Mouse (Mus musculus) ES-E14 (cell line): Measurements from ENCODE around the gene Zmynd10. TPM values are rescaled to one million over a fixed set of nuclear protein-coding genes. Genes with fewer than 3 reads are reported as not detected.

ENCODE experiments used
- DNase-seq: peaks from one replicate; pipeline ENCODE4 v3.0.0-alpha.2; 2013; ENCODE audit warnings: low read depth, low spot score
- H3K27ac ChIP-seq: 2 replicates; pipeline ENCODE4 v1.5.1; 2012; ENCODE audit warnings: low read depth, mild to moderate bottlenecking, low read length, moderate library complexity, mixed read lengths; ENCODE audit not compliant: poor library complexity, insufficient read depth, severe bottlenecking
- H3K36me3 ChIP-seq: 2 replicates; pipeline ENCODE4 v1.6.1; 2012; ENCODE audit warnings: mild to moderate bottlenecking, low read length, moderate library complexity, mixed read lengths; ENCODE audit not compliant: control insufficient read depth, poor library complexity, insufficient read depth, severe bottlenecking
- H3K4me1 ChIP-seq, 2 experiments: fragments of 150-350 bp in 1 of 2; sonication (generic) in 1 of 2; 2 replicates each; pipeline ENCODE4 v1.6.1; 2012; ENCODE audit warnings: low read length in 2 of 2, mild to moderate bottlenecking in 1 of 2, mixed read lengths in 1 of 2; ENCODE audit not compliant: control insufficient read depth in 2 of 2, insufficient read depth in 2 of 2, poor library complexity in 1 of 2
- H3K4me3 ChIP-seq, 2 experiments: fragments of 150-350 bp in 1 of 2; sonication (generic) in 1 of 2; 2 replicates each; pipeline ENCODE4 v1.5.1; 2012; ENCODE audit warnings: low read length in 2 of 2, low read depth in 1 of 2, mild to moderate bottlenecking in 1 of 2, mixed read lengths in 1 of 2; ENCODE audit not compliant: insufficient read depth in 1 of 2, poor library complexity in 1 of 2, severe bottlenecking in 1 of 2
- H3K9ac ChIP-seq: 2 replicates; pipeline ENCODE4 v1.6.1; 2012; ENCODE audit warnings: low read depth, mild to moderate bottlenecking, low read length, mixed read lengths; ENCODE audit not compliant: poor library complexity, insufficient read depth, severe bottlenecking
- H3K9me3 ChIP-seq: fragments of 150-350 bp; sonication (generic); 2 replicates; pipeline ENCODE4 v1.6.1; 2012; ENCODE audit warnings: low read depth, mild to moderate bottlenecking, low read length; ENCODE audit not compliant: control insufficient read depth, insufficient read depth
- CHD2 ChIP-seq: IDR thresholded peaks from 2 replicates; pipeline ENCODE4 v1.6.1; 2014; ENCODE audit warnings: mild to moderate bottlenecking, low read depth, low read length, inconsistent platforms
- HCFC1 ChIP-seq: IDR thresholded peaks from 2 replicates; pipeline ENCODE4 v1.6.1; 2012; ENCODE audit warnings: low read length, inconsistent platforms, borderline replicate concordance; ENCODE audit not compliant: insufficient read depth
- MAFK ChIP-seq: IDR thresholded peaks from 2 replicates; pipeline ENCODE4 v1.6.1; 2014; ENCODE audit warnings: mild to moderate bottlenecking, low read depth, low read length, inconsistent platforms; ENCODE audit not compliant: insufficient read depth
- ZC3H11A ChIP-seq: IDR thresholded peaks from 2 replicates; pipeline ENCODE4 v1.6.1; 2012; ENCODE audit warnings: low read depth, mild to moderate bottlenecking, inconsistent platforms, low read length, borderline replicate concordance
- ZNF384 ChIP-seq: IDR thresholded peaks from 2 replicates; pipeline ENCODE4 v1.6.1; 2012; ENCODE audit warnings: low read depth, low read length, inconsistent platforms
- in situ Hi-C, 2 experiments: fragments of 600-800 bp; cut with MboI; formaldehyde crosslinking; loops; one replicate each; pipeline ENCODE4 v1.15.1; 2025; ENCODE audit warnings: low sequenced_read_pairs in 2 of 2, inconsistent platforms in 1 of 2; ENCODE audit not compliant: unreplicated experiment in 2 of 2
- total RNA-seq: library from RNA; depleted of rRNA; stranded (reverse); fragments of 300-350 nt; gene quantifications from 2 replicates; pipeline ENCODE4 v1.2.3, GENCODE M21; 2012

The Zmynd10 gene
- total RNA-seq, 1 experiment: 0.49 TPM

DNA sequence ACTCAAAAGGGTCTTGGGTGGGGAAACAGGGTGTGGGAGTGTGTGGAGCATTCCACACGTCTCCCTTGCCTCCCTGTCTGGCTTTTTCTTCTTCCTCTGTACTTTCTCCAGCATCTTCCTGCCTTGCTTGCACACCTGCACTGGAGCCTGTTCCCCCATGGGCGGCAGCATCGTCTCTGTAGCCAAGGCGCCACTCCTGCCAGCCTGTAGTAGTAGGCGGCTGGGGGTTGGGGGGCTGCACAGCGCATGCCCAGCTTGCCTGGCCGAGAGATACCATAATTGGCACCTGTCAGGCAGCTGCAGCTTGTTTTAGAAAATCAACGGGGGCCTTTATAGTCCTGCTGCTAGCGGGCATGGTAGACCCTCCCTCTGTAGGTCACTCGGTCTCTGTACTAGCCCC, 38.8 kb upstream of the Zmynd10 start:
- in situ Hi-C loops: no loop called here
- no peak for TF ChIP-seq ZC3H11A
- no peak for TF ChIP-seq CHD2
- no peak for TF ChIP-seq HCFC1
- TF ChIP-seq MAFK: no peak
- TF ChIP-seq ZNF384: no peak
- peaks cover 0 to 2% of the 10 kb centered on the region in 2 experiments; a peak in 1 of 4 replicates for H3K4me1 ChIP-seq
- DNase-seq: no peak
- no peak overlapping the region for H3K27ac ChIP-seq
- no peaks in the 10 kb centered on the region for H3K36me3 ChIP-seq
- H3K9ac ChIP-seq: no peak overlapping the region
- no peak overlapping the region for H3K4me3 ChIP-seq
- no peaks in the 10 kb centered on the region for H3K9me3 ChIP-seq

DNA sequence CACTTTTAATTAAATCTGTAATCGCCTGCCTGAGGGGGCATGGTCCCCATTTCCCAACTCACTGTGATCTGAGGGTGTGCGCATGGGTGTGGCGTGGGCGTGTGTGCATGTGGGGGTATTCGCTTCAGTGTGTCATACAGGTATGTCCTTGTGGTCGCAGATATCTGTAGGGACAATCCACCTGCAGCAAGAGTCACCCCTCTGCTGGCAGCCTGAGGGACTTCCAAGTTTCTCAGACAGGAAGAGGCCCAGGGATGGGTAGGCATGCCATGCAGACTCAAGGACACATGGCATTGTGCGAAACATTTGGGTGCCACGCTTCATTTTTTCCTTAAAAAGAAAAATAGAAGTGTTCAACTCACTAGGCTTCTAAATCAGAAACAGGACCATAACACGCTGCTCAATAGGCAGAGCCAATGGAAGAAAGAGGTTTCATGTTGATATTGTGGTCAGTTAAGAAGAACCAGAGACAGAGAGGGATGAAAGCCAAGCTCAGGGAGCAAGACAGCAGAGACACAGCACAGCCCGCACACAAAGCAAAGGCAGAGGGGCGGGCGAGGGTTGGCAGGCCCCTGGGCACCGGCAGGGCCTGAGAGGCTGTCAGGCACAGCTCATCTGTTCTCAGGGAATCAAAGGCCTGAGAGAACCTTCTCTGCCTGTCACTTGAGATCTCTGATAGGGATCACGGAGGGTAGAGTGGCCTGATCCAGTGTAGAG, 36.6 kb upstream of the Zmynd10 start:
- TF ChIP-seq CHD2 (no peak), MAFK (no peak), ZNF384 (no peak), HCFC1 (no peak), ZC3H11A (no peak)
- no peak overlapping the region for H3K9ac ChIP-seq
- no peaks in the 10 kb centered on the region for H3K9me3 ChIP-seq
- no peak overlapping the region for H3K27ac ChIP-seq
- no peak overlapping the region for H3K4me3 ChIP-seq
- DNase-seq: no peak
- in situ Hi-C loops: loop anchor here (5.0 to 10.0 kb wide), 2 partner anchors 146 to 153 kb away; no protein-coding TSS in a partner anchor
- peaks cover 0 to 3% of the 10 kb centered on the region in 2 experiments; a peak in 1 of 4 replicates for H3K4me1 ChIP-seq
- no peaks in the 10 kb centered on the region for H3K36me3 ChIP-seq

GRCm38 (mm10) chr9:107511436-107511835, 35.7 kb upstream of the Zmynd10 start:
- TF ChIP-seq ZNF384 (no peak), ZC3H11A (no peak), CHD2 (no peak), HCFC1 (no peak), MAFK (no peak)

GRCm38 (mm10) chr9:107512326-107512725, 34.8 kb upstream of the Zmynd10 start:
- in situ Hi-C loops: loop anchor here (5.0 to 10.0 kb wide), 2 partner anchors 148 to 155 kb away; no protein-coding TSS in a partner anchor
- DNase-seq: no peak
- Histone ChIP-seq H3K9ac (no peak overlapping the region), H3K9me3 (no peaks in the 10 kb centered on the region), H3K27ac (no peak overlapping the region), H3K36me3 (no peaks in the 10 kb centered on the region), H3K4me3 (no peak overlapping the region), H3K4me1 (peaks cover 0 to 3% of the 10 kb centered on the region in 2 experiments; a peak in 1 of 4 replicates)
- no peak for TF ChIP-seq HCFC1
- no peak for TF ChIP-seq ZC3H11A
- no peak for TF ChIP-seq ZNF384
- TF ChIP-seq CHD2: no peak
- no peak for TF ChIP-seq MAFK

More at GRCm38 (mm10) chr9:107511436-107511835, 35.7 kb upstream of the Zmynd10 start:
- Histone ChIP-seq H3K9me3 (no peaks in the 10 kb centered on the region), H3K4me1 (peaks cover 0 to 3% of the 10 kb centered on the region in 2 experiments; a peak in 1 of 4 replicates), H3K27ac (no peak overlapping the region), H3K4me3 (no peak overlapping the region), H3K9ac (no peak overlapping the region), H3K36me3 (no peaks in the 10 kb centered on the region)
- no peak for DNase-seq
- in situ Hi-C loops: loop anchor here (5.0 to 10.0 kb wide), 2 partner anchors 147 to 154 kb away; no protein-coding TSS in a partner anchor
